Mouse (Mus musculus): ENCODE results near the gene Rnf32. TPM values are rescaled to one million over a fixed set of nuclear protein-coding genes. Genes with fewer than 3 reads are reported as not detected.
A peak's percentile ranks its signal among the peaks of the same experiment; 100 is the strongest.

Gene Rnf32
- total and polyA plus RNA-seq, 2 experiments from 2014 or later = 12.1 to 19.3 TPM

DNA sequence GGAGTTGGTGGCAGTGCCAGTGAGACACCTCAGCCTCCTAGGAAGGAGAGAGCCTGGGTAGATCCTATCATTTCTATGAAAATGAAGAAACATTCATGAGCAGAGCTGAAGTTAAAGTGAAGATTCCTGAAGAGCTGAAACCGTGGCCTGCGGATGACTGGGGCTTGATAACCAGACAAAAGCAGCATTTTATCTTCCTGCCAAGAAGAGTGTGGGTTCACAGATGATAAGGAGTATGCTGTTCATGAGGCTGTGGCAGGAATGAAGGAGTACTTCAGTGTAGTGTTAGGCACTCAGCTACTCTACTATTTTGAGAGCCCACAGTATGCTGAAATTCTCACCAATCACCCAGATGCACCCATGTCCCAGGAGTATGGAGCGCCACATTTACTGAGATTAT is 22.2 kb downstream of the Rnf32 start:
- WGBS = 93% methylated on average over 3 of the region's 3 CpGs
- no peak overlapping the region for H3K4me3 ChIP-seq (ENCODE audit: low read depth, low read length)

DNA sequence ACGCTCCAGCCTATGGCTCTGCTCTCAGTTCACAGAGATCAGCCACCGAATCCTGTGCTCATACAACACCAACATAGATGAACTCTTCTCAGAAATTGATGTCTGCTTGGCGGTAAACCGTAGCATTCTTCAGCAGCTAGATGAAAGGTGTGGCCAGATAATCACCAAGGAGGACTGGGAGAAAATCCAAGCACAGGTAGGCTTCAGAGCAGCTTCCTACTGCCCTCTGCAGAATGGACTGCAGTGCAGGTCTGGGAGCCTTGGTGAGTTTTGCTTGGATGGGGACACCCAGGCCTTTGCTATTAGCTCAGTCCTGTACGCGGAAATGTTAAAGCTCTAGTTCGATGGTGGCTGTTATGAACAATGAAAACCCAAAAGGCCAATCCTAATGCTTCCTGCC is 28.3 kb downstream of the Rnf32 start:
- ATAC-seq (no peak), DNase-seq (no peak)
- no peak overlapping the region for H3K27ac ChIP-seq (ENCODE audit: low read depth, low read length)
- H3K9ac ChIP-seq = no peak overlapping the region
- no peaks in the 10 kb centered on the region for H3K4me1 ChIP-seq (ENCODE audit: insufficient read depth)
- H3K27me3 ChIP-seq (ENCODE audit: insufficient read depth, low read length) = no peaks in the 10 kb centered on the region
- 92% methylated on average over 7 of the region's 7 CpGs for WGBS
- no peaks in the 10 kb centered on the region for H3K9me3 ChIP-seq (ENCODE audit: low read length)
- H3K4me2 ChIP-seq (ENCODE audit: low read depth) = no peak overlapping the region
- TF ChIP-seq CTCF (IDR thresholded peaks at IDR 0.05; ENCODE audit: low read depth) = no peak
- H3K4me3 ChIP-seq (ENCODE audit: low read depth, low read length) = no peak overlapping the region
- H3K36me3 ChIP-seq (ENCODE audit: insufficient read depth) = peaks cover 9% of the 10 kb centered on the region; the same call in 1 of the 2 replicates

More for the DNA sequence above, 22.2 kb downstream of the Rnf32 start:
- Histone ChIP-seq H3K4me1 (ENCODE audit: insufficient read depth) (no peaks in the 10 kb centered on the region), H3K27ac (ENCODE audit: low read depth, low read length) (no peak overlapping the region), H3K27me3 (ENCODE audit: insufficient read depth, low read length) (no peaks in the 10 kb centered on the region), H3K4me2 (ENCODE audit: low read depth) (no peak overlapping the region), H3K9ac (no peak overlapping the region), H3K9me3 (ENCODE audit: low read length) (no peaks in the 10 kb centered on the region), H3K36me3 (ENCODE audit: insufficient read depth) (no peaks in the 10 kb centered on the region)
- DNase-seq = no peak
- ATAC-seq = no peak
- no peak for TF ChIP-seq CTCF (IDR thresholded peaks at IDR 0.05; ENCODE audit: low read depth)

GRCm38 (mm10) chr5:29230481-29230880 is 34.7 kb downstream of the Rnf32 start:
- no peak overlapping the region for H3K9ac ChIP-seq
- DNase-seq (no peak), ATAC-seq (no peak)
- no peak overlapping the region for H3K4me2 ChIP-seq (ENCODE audit: low read depth)
- H3K4me3 ChIP-seq (ENCODE audit: low read depth, low read length) = no peak overlapping the region
- 82% methylated on average over 2 of the region's 2 CpGs for WGBS
- no peak overlapping the region for H3K27ac ChIP-seq (ENCODE audit: low read depth, low read length)
- H3K9me3 ChIP-seq (ENCODE audit: low read length) = no peaks in the 10 kb centered on the region
- 0 out of 2 replicates have a peak, but pooled peaks cover 10% of the 10 kb centered on the region for H3K36me3 ChIP-seq (ENCODE audit: insufficient read depth)
- H3K4me1 ChIP-seq (ENCODE audit: insufficient read depth) = no peaks in the 10 kb centered on the region
- no peak for TF ChIP-seq CTCF (IDR thresholded peaks at IDR 0.05; ENCODE audit: low read depth)
- H3K27me3 ChIP-seq (ENCODE audit: insufficient read depth, low read length) = no peaks in the 10 kb centered on the region

- Histone ChIP-seq H3K9me3 (ENCODE audit: low read length) (no peaks in the 10 kb centered on the region), H3K27ac (ENCODE audit: low read depth, low read length) (no peak overlapping the region), H3K4me2 (ENCODE audit: low read depth) (no peak overlapping the region), H3K4me1 (ENCODE audit: insufficient read depth) (no peaks in the 10 kb centered on the region), H3K27me3 (ENCODE audit: insufficient read depth, low read length) (no peaks in the 10 kb centered on the region), H3K9ac (no peak overlapping the region), H3K4me3 (ENCODE audit: low read depth, low read length) (no peak overlapping the region), H3K36me3 (ENCODE audit: insufficient read depth) (no peaks in the 10 kb centered on the region)
- no peak for DNase-seq
- no peak for TF ChIP-seq CTCF (IDR thresholded peaks at IDR 0.05; ENCODE audit: low read depth)
- no peak for ATAC-seq
Measured at GRCm38 (mm10) chr5:29238379-29238778, 42.6 kb downstream of the Rnf32 start.

- ATAC-seq (peak; percentile 82), DNase-seq (peak; percentile 47)
- H3K27ac ChIP-seq (ENCODE audit: low read depth, low read length) = no peak overlapping the region
- H3K4me1 ChIP-seq (ENCODE audit: insufficient read depth) = no peaks in the 10 kb centered on the region
- 0 out of 2 replicates have a peak, but pooled peaks cover 4% of the 10 kb centered on the region for H3K36me3 ChIP-seq (ENCODE audit: insufficient read depth)
- no peaks in the 10 kb centered on the region for H3K27me3 ChIP-seq (ENCODE audit: insufficient read depth, low read length)
- H3K4me2 ChIP-seq (ENCODE audit: low read depth) = no peak overlapping the region
- H3K4me3 ChIP-seq (ENCODE audit: low read depth, low read length) = no peak overlapping the region
- TF ChIP-seq CTCF (IDR thresholded peaks at IDR 0.05; ENCODE audit: low read depth) = no peak
- no peaks in the 10 kb centered on the region for H3K9me3 ChIP-seq (ENCODE audit: low read length)
- WGBS = 38% methylated on average over 1 of the region's 1 CpGs
- H3K9ac ChIP-seq = no peak overlapping the region
Measured at GRCm38 (mm10) chr5:29244769-29245168, 49.0 kb downstream of the Rnf32 start.

GRCm38 (mm10) chr5:29250795-29251495 is 55.2 kb downstream of the Rnf32 start:
- H3K4me1 ChIP-seq (ENCODE audit: insufficient read depth) = no peaks in the 10 kb centered on the region
- DNase-seq = no peak
- ATAC-seq = peak; percentile 74
- no peaks in the 10 kb centered on the region for H3K9me3 ChIP-seq (ENCODE audit: low read length)
- no peak for TF ChIP-seq CTCF (IDR thresholded peaks at IDR 0.05; ENCODE audit: low read depth)
- no peaks in the 10 kb centered on the region for H3K27me3 ChIP-seq (ENCODE audit: insufficient read depth, low read length)
- H3K9ac ChIP-seq = no peak overlapping the region
- WGBS = 11% methylated on average over 8 of the region's 8 CpGs
- 0 out of 2 replicates have a peak, but pooled peaks cover 4% of the 10 kb centered on the region for H3K36me3 ChIP-seq (ENCODE audit: insufficient read depth)
- H3K27ac ChIP-seq (ENCODE audit: low read depth, low read length) = no peak overlapping the region
- H3K4me2 ChIP-seq (ENCODE audit: low read depth) = no peak overlapping the region
- H3K4me3 ChIP-seq (ENCODE audit: low read depth, low read length) = no peak overlapping the region

DNA sequence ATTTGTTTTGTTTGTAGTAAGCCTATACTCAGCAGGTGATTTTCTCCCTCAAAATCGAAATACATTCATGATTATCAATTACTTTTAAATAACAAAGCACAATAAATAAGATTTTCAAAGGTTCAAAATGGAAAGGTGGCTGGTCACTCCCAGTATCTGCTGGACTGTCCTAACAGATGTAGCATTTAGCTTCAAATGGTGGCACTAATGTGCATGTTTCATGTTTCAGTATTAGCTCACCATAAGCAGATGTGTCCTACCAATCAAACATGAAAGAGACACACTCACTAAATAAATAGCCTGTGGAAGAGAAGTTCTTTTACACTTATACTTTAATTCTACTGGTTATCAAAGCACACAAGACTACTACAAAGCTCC is 55.7 kb downstream of the Rnf32 start:
- H3K27ac ChIP-seq (ENCODE audit: low read depth, low read length) = no peak overlapping the region
- ATAC-seq (no peak), DNase-seq (no peak)
- H3K9ac ChIP-seq = no peak overlapping the region
- 42% methylated on average over 1 of the region's 1 CpGs for WGBS
- H3K27me3 ChIP-seq (ENCODE audit: insufficient read depth, low read length) = no peaks in the 10 kb centered on the region
- H3K4me2 ChIP-seq (ENCODE audit: low read depth) = no peak overlapping the region
- no peak for TF ChIP-seq CTCF (IDR thresholded peaks at IDR 0.05; ENCODE audit: low read depth)
- no peaks in the 10 kb centered on the region for H3K9me3 ChIP-seq (ENCODE audit: low read length)
- no peaks in the 10 kb centered on the region for H3K4me1 ChIP-seq (ENCODE audit: insufficient read depth)
- H3K4me3 ChIP-seq (ENCODE audit: low read depth, low read length) = no peak overlapping the region
- 0 out of 2 replicates have a peak, but pooled peaks cover 4% of the 10 kb centered on the region for H3K36me3 ChIP-seq (ENCODE audit: insufficient read depth)

Measured in forebrain, postnatal 0 days (tissue).